Mouse (Mus musculus): ENCODE data around the gene Pdzd7. TPM values are rescaled to one million over a fixed set of nuclear protein-coding genes. Genes with fewer than 3 reads are reported as not detected.

Gene Pdzd7
- total and polyA plus RNA-seq, 2 experiments, result 0.06 TPM; not detected in 1

- Histone ChIP-seq H3K9ac (ENCODE audit: low read depth, low read length) (0 out of 2 replicates have a peak overlapping the region, but pooled peaks have one; percentile 20), H3K27ac (replicated peaks; ENCODE audit: insufficient read depth, low read depth, low read length) (peak overlapping the region; percentile 99), H3K4me3 (ENCODE audit: insufficient read depth, low read depth, low read length) (no peak overlapping the region), H3K27me3 (ENCODE audit: control insufficient read depth, insufficient read depth, low read length) (no peaks in the 10 kb centered on the region), H3K36me3 (ENCODE audit: control insufficient read depth, insufficient read depth, low read length) (peaks cover 24% of the 10 kb centered on the region), H3K4me1 (ENCODE audit: control insufficient read depth, insufficient read depth, low read length) (peaks cover 23% of the 10 kb centered on the region), H3K79me2 (ENCODE audit: control insufficient read depth, insufficient read depth, low read length) (peaks cover 3% of the 10 kb centered on the region; the same call in 1 of the 2 replicates)
- TF ChIP-seq CTCF (IDR thresholded peaks at IDR 0.05; ENCODE audit: low read depth, low read length) (no peak), POLR2A (IDR thresholded peaks at IDR 0.05; ENCODE audit: extremely low read depth, insufficient read depth, low read length) (no peak)
- WGBS, result 33% methylated on average over 7 of the region's 7 CpGs
- DNase-seq (ENCODE audit: extremely low read depth, low read depth, low spot score), result peak; percentile 65
Observed at GRCm38 (mm10) chr19:44992246-44992645, 53.3 kb downstream of the Pdzd7 start.

DNA sequence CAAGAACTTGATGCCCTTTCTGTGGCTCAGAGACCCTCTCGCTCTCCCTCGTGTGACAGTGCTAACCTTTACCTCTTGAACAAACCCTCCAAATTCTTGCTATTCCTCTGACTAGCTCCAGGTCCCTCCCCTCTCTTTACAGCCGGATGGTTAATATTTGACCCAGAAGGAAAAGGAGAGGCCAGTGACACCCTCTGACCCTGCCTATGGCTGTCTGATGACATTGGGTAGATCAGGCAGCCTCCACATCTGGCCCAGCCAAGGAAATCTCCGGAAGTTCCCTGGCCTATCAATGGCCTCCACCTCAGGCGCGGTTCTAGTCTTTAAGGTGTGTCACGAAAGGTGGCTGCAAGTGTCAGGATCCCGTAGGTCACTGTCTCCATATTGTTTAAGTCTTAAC, 54.5 kb downstream of the Pdzd7 start:
- Histone ChIP-seq H3K4me3 (ENCODE audit: insufficient read depth, low read depth, low read length) (peak overlapping the region; percentile 56), H3K27ac (replicated peaks; ENCODE audit: insufficient read depth, low read depth, low read length) (peak overlapping the region; percentile 99)

DNA sequence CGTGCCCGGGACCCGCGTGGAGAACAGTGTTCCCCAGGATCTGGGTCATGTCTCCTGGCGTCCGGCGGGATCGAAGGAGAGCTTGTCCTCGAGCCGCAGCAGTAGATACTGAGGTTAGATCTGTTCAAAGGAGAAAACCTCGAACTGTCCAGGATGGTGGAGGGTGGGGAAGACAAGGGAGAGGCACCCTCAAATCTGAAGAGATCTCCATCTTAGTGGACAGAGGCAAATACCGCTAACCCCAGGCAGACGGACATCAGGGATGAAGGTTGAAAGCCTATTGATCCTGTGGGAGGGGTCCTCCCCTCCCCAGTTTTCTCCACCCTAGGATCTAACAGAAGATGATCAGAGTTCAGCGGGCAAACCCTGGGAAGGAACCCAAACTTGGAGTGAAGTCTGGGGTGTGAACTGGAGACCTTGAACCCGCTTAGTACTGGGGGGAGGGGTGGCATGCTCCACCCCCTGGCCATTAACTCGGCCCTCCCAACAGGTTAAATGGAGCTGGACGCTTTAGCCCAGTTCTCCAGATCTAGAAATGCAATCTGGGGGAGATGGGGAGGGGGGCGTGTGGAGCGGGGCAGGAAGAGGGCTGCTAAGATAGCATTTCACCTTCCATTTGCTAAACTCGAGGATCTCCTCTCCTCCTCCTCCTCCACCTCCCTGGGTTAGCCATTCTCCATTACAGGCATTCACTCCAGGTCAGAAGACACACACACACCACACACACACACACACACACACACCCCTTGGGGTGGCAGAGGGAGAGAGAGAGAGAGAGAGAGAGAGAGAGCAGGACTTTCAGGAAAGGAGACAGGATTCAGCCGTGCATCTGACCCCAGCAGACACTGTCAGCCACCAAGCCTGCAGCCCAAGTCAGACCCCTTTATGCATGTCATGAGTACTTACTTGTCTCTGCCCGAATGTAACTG, 55.7 kb downstream of the Pdzd7 start:
- Histone ChIP-seq H3K27ac (replicated peaks; ENCODE audit: insufficient read depth, low read depth, low read length) (peak overlapping the region; percentile 99), H3K4me3 (ENCODE audit: insufficient read depth, low read depth, low read length) (peak overlapping the region; percentile 82), H3K9ac (ENCODE audit: low read depth, low read length) (peak overlapping the region; percentile 87), H3K79me2 (ENCODE audit: control insufficient read depth, insufficient read depth, low read length) (peaks cover 3% of the 10 kb centered on the region; the same call in 1 of the 2 replicates), H3K27me3 (ENCODE audit: control insufficient read depth, insufficient read depth, low read length) (no peaks in the 10 kb centered on the region), H3K4me1 (ENCODE audit: control insufficient read depth, insufficient read depth, low read length) (peaks cover 33% of the 10 kb centered on the region), H3K36me3 (ENCODE audit: control insufficient read depth, insufficient read depth, low read length) (peaks cover 13% of the 10 kb centered on the region)
- 6% methylated on average over 22 of the region's 22 CpGs for WGBS
- no peak for TF ChIP-seq CTCF (IDR thresholded peaks at IDR 0.05; ENCODE audit: low read depth, low read length)
- TF ChIP-seq POLR2A (IDR thresholded peaks at IDR 0.05; ENCODE audit: extremely low read depth, insufficient read depth, low read length), result 0 out of 2 replicates have a peak, but pooled peaks have one; percentile 19
- DNase-seq (ENCODE audit: extremely low read depth, low read depth, low spot score), result peak; percentile 96

More for the DNA sequence above, 54.5 kb downstream of the Pdzd7 start:
- WGBS, result 28% methylated on average over 8 of the region's 8 CpGs
- Histone ChIP-seq H3K27me3 (ENCODE audit: control insufficient read depth, insufficient read depth, low read length) (no peaks in the 10 kb centered on the region), H3K4me1 (ENCODE audit: control insufficient read depth, insufficient read depth, low read length) (peaks cover 23% of the 10 kb centered on the region), H3K79me2 (ENCODE audit: control insufficient read depth, insufficient read depth, low read length) (peaks cover 3% of the 10 kb centered on the region; the same call in 1 of the 2 replicates), H3K9ac (ENCODE audit: low read depth, low read length) (peak overlapping the region; percentile 86), H3K36me3 (ENCODE audit: control insufficient read depth, insufficient read depth, low read length) (peaks cover 13% of the 10 kb centered on the region)
- DNase-seq (ENCODE audit: extremely low read depth, low read depth, low spot score), result peak; percentile 96
- 0 out of 2 replicates have a peak, but pooled peaks have one; percentile 30 for TF ChIP-seq POLR2A (IDR thresholded peaks at IDR 0.05; ENCODE audit: extremely low read depth, insufficient read depth, low read length)
- no peak for TF ChIP-seq CTCF (IDR thresholded peaks at IDR 0.05; ENCODE audit: low read depth, low read length)

DNA sequence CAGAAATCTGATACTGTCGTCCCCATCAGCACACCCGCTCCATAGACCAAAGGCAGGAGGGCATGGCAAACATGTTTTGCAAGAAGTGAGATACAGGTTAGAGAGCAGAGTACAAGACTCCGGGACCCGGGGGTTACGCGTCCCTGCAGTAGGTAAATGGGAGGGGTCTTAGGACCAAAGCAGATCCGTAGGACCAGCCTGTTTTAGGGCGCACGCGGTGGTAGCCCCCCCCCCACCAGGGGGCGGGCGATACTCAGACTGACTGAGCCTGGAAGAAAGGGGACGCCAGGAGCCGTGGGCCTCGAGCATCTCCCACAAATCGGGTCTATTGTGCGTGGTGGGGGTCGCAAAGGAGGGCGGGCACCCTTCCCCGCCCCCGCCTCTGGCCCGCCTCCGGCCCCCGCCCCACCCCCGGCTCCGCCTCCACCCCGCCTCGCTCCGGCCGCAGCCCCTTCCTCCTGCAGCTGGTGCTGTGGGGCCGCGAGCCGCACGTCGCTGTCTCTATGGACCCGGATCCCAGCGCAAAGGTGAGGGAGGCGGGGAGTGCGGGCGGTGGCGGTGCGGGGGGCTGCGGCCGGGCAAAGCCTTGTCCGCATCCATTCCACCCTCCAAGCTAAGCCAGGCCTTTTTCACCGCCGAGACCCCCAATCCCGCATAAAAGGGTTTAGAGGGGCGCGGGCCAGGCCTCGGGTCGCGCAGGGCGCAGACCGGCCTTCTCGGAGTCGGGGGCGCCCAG, 56.5 kb downstream of the Pdzd7 start, which contains the start of gene Sema4g:
Gene Sema4g, plus strand, starts transcription at position 271 of the 736 bp plus-strand sequence.
- peak; percentile 90 for DNase-seq (ENCODE audit: extremely low read depth, low read depth, low spot score)
- peaks cover 3% of the 10 kb centered on the region; the same call in 1 of the 2 replicates for H3K79me2 ChIP-seq (ENCODE audit: control insufficient read depth, insufficient read depth, low read length)
- H3K4me1 ChIP-seq (ENCODE audit: control insufficient read depth, insufficient read depth, low read length), result peaks cover 40% of the 10 kb centered on the region
- H3K27me3 ChIP-seq (ENCODE audit: control insufficient read depth, insufficient read depth, low read length), result no peaks in the 10 kb centered on the region
- H3K9ac ChIP-seq (ENCODE audit: low read depth, low read length), result peak within 1 kb of the TSS; percentile 87
- H3K4me3 ChIP-seq (ENCODE audit: insufficient read depth, low read depth, low read length), result peak within 1 kb of the TSS; percentile 82
- peak within 1 kb of the TSS; percentile 99 for H3K27ac ChIP-seq (replicated peaks; ENCODE audit: insufficient read depth, low read depth, low read length)
- H3K36me3 ChIP-seq (ENCODE audit: control insufficient read depth, insufficient read depth, low read length), result peaks cover 5% of the 10 kb centered on the region
- TF ChIP-seq POLR2A (IDR thresholded peaks at IDR 0.05; ENCODE audit: extremely low read depth, insufficient read depth, low read length) (peak; percentile 60), CTCF (IDR thresholded peaks at IDR 0.05; ENCODE audit: low read depth, low read length) (peak; percentile 28; the same call in 1 of the 2 replicates)
- WGBS, result under 1% methylated on average over 50 of the region's 58 CpGs

- Histone ChIP-seq H3K4me3 (ENCODE audit: insufficient read depth, low read depth, low read length) (peak overlapping the region; percentile 12; the same call in 1 of the 2 replicates), H3K27me3 (ENCODE audit: control insufficient read depth, insufficient read depth, low read length) (no peaks in the 10 kb centered on the region), H3K4me1 (ENCODE audit: control insufficient read depth, insufficient read depth, low read length) (peaks cover 42% of the 10 kb centered on the region), H3K27ac (replicated peaks; ENCODE audit: insufficient read depth, low read depth, low read length) (peak overlapping the region; percentile 81), H3K79me2 (ENCODE audit: control insufficient read depth, insufficient read depth, low read length) (peaks cover 3% of the 10 kb centered on the region; the same call in 1 of the 2 replicates), H3K9ac (ENCODE audit: low read depth, low read length) (peak overlapping the region; percentile 45; the same call in 1 of the 2 replicates), H3K36me3 (ENCODE audit: control insufficient read depth, insufficient read depth, low read length) (0 out of 2 replicates have a peak, but pooled peaks cover 2% of the 10 kb centered on the region)
- DNase-seq (ENCODE audit: extremely low read depth, low read depth, low spot score), result peak; percentile 58
- 17% methylated on average over 9 of the region's 9 CpGs for whole genome bisulfite sequencing
- TF ChIP-seq CTCF (IDR thresholded peaks at IDR 0.05; ENCODE audit: low read depth, low read length), result no peak
- no peak for TF ChIP-seq POLR2A (IDR thresholded peaks at IDR 0.05; ENCODE audit: extremely low read depth, insufficient read depth, low read length)
Observed at GRCm38 (mm10) chr19:44988321-44988720, 57.2 kb downstream of the Pdzd7 start.
